Comparison of ENCODE assay signal across 10 mouse cellular contexts in genomic region chr17:80875352-80876044, GRCm38 (mm10).
DNase-seq lines count a peak whose midpoint lies in the region; ATAC-seq and TF ChIP-seq lines count a peak whose summit lies in the region.
"Had no signal": no experiment of that assay in that cellular context is flagged by ENCODE, and none has a peak within 500 bp of the region (broad histone marks: within the 10 kb centered on the region; RNA-seq: fewer than 3 reads in every experiment).

No protein-coding gene starts in this region.

- no peak overlapping the region for H3K27ac ChIP-seq in heart, embryonic 10.5 days
- no peak overlapping the region for H3K27ac ChIP-seq in midbrain, embryonic 15.5 days
- H3K27ac ChIP-seq: embryonic facial prominence, embryonic 13.5 days; limb, embryonic 15.5 days had no signal

- no peak for ATAC-seq in Patski
- 0 out of 2 replicates have a peak, but pooled peaks have one; percentile 27 for ATAC-seq in midbrain, embryonic 15.5 days (replicated peaks)

- POLR2A ChIA-PET in Patski (lab: Charles Lee) = no interaction called here

- in situ Hi-C loops in Patski (cut with MboI; ENCODE audit: low pct_unique_long_range_greater_than_20kb) = no loop called here

- H3K36me3 ChIP-seq in heart, embryonic 10.5 days = no peaks in the 10 kb centered on the region
- H3K36me3 ChIP-seq in midbrain, embryonic 15.5 days (replicated peaks) = no peaks in the 10 kb centered on the region
- H3K36me3 ChIP-seq: embryonic facial prominence, embryonic 13.5 days; limb, embryonic 15.5 days had no signal

- CTCF ChIA-PET in Patski (lab: Charles Lee) = interaction anchor here (0.7 to 2.0 kb wide), 13 partner anchors 13 to 141 kb away, joined by 3 to 10 read pairs (median 4); no protein-coding TSS in a partner anchor

- WGBS in heart, embryonic 10.5 days = 40% methylated on average over 7 of the region's 7 CpGs
- 36% methylated on average over 7 of the region's 7 CpGs for WGBS in midbrain, embryonic 15.5 days

- 0 out of 2 replicates have a peak, but pooled peaks cover 5% of the 10 kb centered on the region for H3K4me1 ChIP-seq in heart, embryonic 10.5 days
- H3K4me1 ChIP-seq in midbrain, embryonic 15.5 days = 0 out of 2 replicates have a peak, but pooled peaks cover 4% of the 10 kb centered on the region
- H3K4me1 ChIP-seq: limb, embryonic 15.5 days had no signal

- no peak overlapping the region for H3K4me3 ChIP-seq in heart, embryonic 10.5 days
- H3K4me3 ChIP-seq in midbrain, embryonic 15.5 days = no peak overlapping the region
- H3K4me3 ChIP-seq: embryonic facial prominence, embryonic 13.5 days; limb, embryonic 15.5 days had no signal

- H3K9me3 ChIP-seq in heart, embryonic 10.5 days = no peaks in the 10 kb centered on the region
- H3K9me3 ChIP-seq in midbrain, embryonic 15.5 days = no peaks in the 10 kb centered on the region
- H3K9me3 ChIP-seq: embryonic facial prominence, embryonic 13.5 days; limb, embryonic 15.5 days had no signal

- peak; percentile 76 for TF ChIP-seq CTCF in Patski (IDR thresholded peaks at IDR 0.05)

- no peaks in the 10 kb centered on the region for H3K27me3 ChIP-seq in heart, embryonic 10.5 days (ENCODE audit: insufficient read depth, poor library complexity, severe bottlenecking)
- no peaks in the 10 kb centered on the region for H3K27me3 ChIP-seq in Patski
- no peaks in the 10 kb centered on the region for H3K27me3 ChIP-seq in midbrain, embryonic 15.5 days (replicated peaks)
- H3K27me3 ChIP-seq: embryonic facial prominence, embryonic 13.5 days; limb, embryonic 15.5 days had no signal

- no peak overlapping the region for H3K9ac ChIP-seq in midbrain, embryonic 15.5 days
- H3K9ac ChIP-seq: embryonic facial prominence, embryonic 13.5 days; limb, embryonic 15.5 days had no signal

- DNase-seq in heart, adult 18-20 months = peak; percentile 47 to 63
- DNase-seq in heart, embryonic 10.5 days (ENCODE audit: low spot score) = no peak
- DNase-seq in Patski (ENCODE audit: low read depth, low spot score) = no peak
- peak; percentile 71 to 84 for DNase-seq in cerebellum, postnatal 36 days
- peak; percentile 67 for DNase-seq in kidney, adult 9 months
- no peak for DNase-seq in frontal cortex, postnatal 10 days (ENCODE audit: low spot score in 2 of 2)
- no peak for DNase-seq in right cerebral cortex, postnatal 4 days

- H3K4me2 ChIP-seq in midbrain, embryonic 15.5 days = no peak overlapping the region
- H3K4me2 ChIP-seq: embryonic facial prominence, embryonic 13.5 days; limb, embryonic 15.5 days had no signal

Comparison
In these comparisons a context has a peak if more than half of its experiments do, and no peak if none do; other contexts are left out.
1. DNase-seq: peak in heart, adult 18-20 months (2 of 2), cerebellum, postnatal 36 days (2 of 2) and kidney, adult 9 months (single experiment); none in heart, embryonic 10.5 days (single experiment), Patski (single experiment), frontal cortex, postnatal 10 days (0 of 2) and right cerebral cortex, postnatal 4 days (single experiment).